Mouse (Mus musculus): ENCODE data around the gene Bad. TPM values are rescaled to one million over a fixed set of nuclear protein-coding genes. Genes with fewer than 3 reads are reported as not detected.
"Not testable (repeated sequence)": the region's sequence is repeated elsewhere in the genome, so short reads cannot be mapped to it uniquely, and the experiment has no call there.

Gene Bad
- total RNA-seq, 4 experiments from 2014 or later = 49.9 to 63.1 (median 56.6) TPM

- DNase-seq = peak; percentile 65
These were observed 45.6 kb downstream of the Bad start, which contains the start of gene Vegfb for GRCm38 (mm10) chr19:6987061-6987903. Gene Vegfb, minus strand, starts transcription at chr19:6987651.

DNA sequence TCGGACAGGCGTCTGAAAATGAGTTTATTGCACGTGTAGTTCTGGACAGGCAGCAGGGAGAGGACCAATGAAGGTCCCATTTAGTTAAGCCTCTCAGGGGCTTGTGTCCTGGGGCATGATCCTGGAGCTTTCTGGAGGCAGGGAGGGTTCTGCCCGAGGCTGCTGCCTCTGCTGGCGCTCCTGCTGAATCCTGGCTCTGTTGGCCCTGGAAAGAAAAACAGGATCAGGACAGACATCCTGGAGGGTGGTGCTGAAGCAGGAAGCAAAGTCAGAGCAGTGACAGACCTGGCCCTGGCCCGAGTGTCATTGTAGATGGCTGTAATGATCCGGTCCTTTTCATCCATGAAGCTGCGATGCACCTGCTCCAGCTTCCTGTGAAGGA lies 46.2 kb downstream of the Bad start:
- DNase-seq = no peak

GRCm38 (mm10) chr19:6989251-6989650 lies 47.6 kb downstream of the Bad start:
- peak; percentile 18 for DNase-seq

- no peak for DNase-seq
These were observed 49.1 kb downstream of the Bad start for GRCm38 (mm10) chr19:6990712-6991111.

DNA sequence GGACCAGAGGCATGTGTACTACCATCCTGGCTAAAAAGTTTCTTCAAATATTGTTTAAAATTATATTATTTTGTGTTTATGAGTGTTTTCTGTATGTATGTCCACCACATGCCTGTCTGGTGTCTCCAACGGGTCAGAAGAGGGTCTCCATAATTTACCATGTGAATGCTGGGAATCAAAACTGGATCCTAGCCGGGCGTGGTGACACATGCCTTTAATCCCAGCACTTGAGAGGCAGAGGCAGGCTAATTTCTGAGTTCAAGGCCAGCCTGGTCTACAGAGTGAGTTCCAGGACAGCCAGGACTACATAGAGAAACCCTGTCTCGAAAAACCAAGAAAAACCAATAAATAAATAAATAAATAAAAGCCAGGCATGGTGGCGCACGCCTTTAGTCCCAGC lies 49.5 kb downstream of the Bad start:
- not testable (repeated sequence) for DNase-seq

DNA sequence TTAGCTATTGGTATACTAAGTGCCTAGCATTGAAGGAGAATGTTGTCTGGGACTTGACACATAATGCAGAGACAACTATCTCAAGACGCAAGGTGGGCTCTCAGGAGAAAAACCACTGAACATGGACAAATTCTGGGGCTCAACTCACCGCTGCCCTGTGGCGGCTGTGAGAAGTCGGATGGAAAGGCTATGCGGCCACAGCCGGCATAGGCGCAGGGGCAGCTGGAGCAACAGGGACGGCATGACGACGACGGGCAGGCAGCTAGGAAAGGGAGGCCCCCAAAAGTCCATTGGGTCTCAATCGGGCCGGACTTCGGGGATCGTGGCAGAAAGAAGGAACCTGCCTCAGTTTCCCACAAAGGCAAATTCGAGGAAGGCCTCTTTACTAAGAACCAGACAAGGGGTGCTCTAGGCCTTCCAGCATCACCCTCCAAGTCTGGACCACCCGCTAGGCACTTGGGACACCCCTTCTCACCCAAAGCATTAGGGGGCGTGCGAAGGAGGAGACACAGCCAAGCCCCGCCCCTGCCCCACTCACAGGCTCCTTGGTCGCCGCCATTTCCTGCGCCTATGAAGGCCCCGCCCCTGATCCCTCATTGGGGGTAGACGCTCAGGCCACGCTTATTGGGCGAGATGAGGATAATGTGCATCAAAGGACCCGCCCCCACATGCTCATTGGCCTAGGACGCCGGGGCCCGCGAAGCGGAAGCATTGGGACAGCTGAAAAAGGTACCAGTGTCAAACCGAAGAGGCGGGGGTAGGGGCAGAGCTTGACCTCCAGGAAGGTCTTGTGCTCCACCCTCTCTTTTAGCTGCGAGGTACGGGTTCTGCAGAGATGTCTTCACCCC lies 50.6 kb downstream of the Bad start, which contains the start of gene Dnajc4:
Gene Dnajc4, minus strand, starts transcription at position 562 of the 848 bp plus-strand sequence.
- DNase-seq = peak; percentile 97

DNA sequence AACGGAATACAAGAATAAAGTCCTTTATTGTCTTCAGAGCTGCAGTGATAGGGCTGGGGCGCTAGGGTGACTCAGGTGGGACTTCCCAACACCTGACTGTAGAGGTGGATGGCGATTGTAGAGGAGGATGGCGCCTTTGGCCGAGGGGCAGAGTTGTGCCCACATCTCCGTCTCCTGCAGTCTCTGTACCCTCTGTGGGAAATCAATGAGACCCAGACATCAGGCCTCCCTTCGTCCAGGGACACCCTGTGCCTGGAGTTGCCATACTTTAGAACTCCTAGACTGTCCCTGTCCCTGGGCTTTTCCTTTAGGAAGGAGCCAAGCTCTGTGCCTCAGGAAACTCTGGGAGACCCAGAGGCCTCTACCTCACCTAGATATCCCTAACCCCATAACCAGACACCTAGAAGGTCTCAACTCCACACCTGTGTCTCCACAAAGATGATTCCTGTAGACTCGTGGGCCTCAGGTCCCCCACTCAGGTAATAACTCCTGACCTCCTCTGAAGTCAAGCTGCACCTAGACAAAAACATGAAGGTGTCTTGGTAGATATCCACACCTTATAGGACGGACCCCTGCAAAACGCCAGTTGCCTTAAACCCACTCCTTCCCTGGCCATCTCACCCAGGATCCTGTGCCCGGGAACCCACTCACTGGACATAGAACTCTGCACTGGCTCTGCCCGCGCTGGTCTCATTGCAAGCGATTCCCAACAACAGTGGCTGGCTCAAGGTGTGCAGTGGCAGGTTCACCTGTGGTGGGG lies 51.5 kb downstream of the Bad start:
- DNase-seq = no peak

GRCm38 (mm10) chr19:6994002-6994401 lies 52.3 kb downstream of the Bad start:
- no peak for DNase-seq

DNA sequence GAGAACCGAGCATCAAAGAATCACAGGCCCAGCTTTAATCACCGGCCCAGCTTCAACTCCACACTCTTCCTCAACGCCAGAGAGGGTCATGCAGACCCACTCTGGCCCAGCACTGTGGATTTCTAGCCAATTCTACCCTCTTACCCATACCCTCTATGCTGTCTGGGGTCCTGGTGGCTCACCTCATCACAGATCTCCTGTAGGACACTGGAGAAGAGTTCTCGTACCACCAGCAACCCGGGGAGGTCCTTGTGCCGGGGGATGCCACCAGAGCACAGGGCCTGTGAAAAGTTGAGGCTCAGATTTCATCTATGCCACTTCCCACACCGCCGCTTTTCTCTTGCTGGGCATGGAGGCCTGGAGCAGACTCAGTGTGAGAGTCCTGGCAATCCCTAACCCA lies 52.8 kb downstream of the Bad start:
- DNase-seq = peak; percentile 0

DNA sequence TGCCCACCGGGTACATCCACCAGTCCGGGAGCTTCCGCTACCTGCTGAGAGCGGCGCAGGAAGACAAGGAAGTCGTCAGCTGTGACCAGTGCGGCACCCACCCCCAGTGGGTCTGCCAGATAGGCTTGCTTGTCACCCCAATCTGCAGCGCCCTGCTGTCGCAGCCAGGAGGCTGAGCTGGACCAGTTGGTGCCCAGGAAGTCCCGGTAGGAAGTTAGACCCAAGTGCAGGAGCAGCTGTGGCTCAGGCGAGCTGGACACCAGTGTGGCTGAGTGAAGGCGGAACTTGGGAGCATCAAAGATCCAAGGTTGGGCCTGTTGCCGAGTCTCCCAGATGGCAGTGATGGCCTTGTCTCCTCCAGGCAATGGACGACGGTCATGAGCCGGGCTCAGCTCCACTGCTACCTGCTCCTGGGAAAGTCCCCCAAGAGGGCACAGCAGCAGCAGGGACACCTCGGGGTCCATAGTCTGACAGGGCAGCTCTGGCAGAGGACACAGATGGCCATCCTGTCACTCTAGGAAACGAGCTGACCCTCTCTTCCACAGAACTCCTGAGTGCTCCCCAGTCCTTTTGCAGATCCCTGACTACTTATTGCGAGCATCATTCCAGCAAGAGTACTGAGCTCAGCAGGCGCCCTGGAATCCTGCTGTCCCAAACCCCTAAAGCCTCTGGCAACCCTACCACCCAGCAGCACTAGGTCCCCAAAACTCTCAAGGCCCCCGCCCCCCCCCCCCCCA lies 53.8 kb downstream of the Bad start:
- DNase-seq = peak; percentile 44

DNA sequence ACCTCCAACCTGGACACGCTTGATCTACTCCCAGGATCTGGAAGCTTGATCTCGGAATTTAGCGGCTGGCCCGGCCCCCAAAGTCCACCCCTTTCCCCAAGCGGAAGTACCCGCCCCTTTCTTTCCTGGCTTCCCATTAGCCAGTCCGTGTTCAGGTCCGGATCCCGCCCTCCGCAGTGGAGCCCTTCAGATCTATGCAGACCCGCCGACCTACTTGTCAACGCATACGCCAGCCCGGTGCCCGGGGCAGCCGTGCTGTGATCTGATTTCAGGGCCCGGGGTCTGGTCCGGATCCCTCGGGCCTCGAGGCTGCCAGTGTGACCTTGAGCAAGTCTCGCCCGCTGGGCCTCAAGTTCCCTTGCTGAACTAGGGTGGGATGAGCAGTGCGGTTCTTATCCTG lies 54.3 kb downstream of the Bad start, which contains the start of the genes Nudt22 and Trpt1:
Gene Nudt22, minus strand, starts transcription at position 112 of the 400 bp plus-strand sequence.
Gene Trpt1, plus strand, starts transcription at position 126 of the 400 bp plus-strand sequence.
- peak; percentile 90 for DNase-seq

GRCm38 (mm10) chr19:6997721-6998290 lies 56.1 kb downstream of the Bad start:
- DNase-seq = no peak

DNA sequence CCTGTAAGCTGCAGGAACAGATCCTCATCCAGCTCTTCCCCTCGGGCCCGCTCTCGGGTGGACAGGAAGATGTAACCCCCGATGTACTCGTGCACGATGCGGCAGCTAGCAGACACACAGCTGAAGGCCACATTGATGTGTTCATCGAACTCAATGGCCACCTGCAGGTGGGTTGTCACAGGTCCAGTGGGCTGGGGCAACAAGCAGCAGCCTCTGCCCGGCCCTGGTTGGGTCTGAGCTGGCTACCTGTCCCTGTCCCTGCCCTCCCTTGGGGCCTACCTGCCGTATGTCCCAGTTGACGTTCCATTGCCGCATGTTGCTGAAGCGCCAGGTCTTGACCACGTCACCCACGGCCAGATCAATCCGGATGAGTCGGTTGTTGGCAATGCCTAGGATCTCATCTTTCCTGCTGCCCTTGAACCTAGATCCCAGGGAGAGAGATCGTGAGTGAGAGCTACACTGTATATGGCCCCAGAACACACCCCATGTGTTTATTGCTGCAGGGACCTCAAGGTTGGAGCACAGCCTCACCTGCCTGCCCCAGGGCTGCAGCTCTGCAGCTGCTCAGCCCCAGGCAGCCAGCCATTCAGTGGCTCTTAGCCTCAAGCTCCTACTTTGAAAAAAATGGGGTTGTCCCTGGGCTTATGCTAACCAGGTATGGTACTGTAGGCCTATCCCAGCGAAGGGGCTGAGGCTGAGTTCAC lies 57.9 kb downstream of the Bad start:
- no peak for DNase-seq

Small RNA genes within 50 kb of the gene (microRNA-seq; reads per million reads assigned to microRNA genes)
- 0.70 to 1.8 reads per million in 2 experiments for gene Mir6990

Other genes starting within 250 kb of the Bad start
- 10 to 100 TPM; 30.2 to 42.5 (median 36.1) TPM for gene Rps6ka4, start 101.2 kb upstream of the Bad start, total RNA-seq (2022)
- 1 to 10 TPM; 1.7 to 3.6 (median 2.4) TPM for gene Ccdc88b, start 83.7 kb upstream of the Bad start, total RNA-seq (2022)
- gene Trmt112, start 32.2 kb upstream of the Bad start, total RNA-seq (2022) = 100 to 1,000 TPM in 2 of 4 experiments, 10 to 100 TPM in 2; 83.2 to 116 (median 99.0) TPM
- 100 to 1,000 TPM; 197 to 273 (median 224) TPM for gene Prdx5, start 31.8 kb upstream of the Bad start, total RNA-seq (2022)
- gene Esrra, start 20.0 kb upstream of the Bad start, total RNA-seq (2022) = 10 to 100 TPM; 38.3 to 45.1 (median 44.1) TPM
- gene Catsperz, start 16.5 kb upstream of the Bad start, total RNA-seq (2022) = not detected
- gene Kcnk4, start 7.3 kb upstream of the Bad start, total RNA-seq (2022) = under 1 TPM in 2 of 4 experiments, not detected in 2; 0.14 to 0.24 TPM
- 10 to 100 TPM; 55.6 to 66.1 (median 63.4) TPM for gene Gpr137, start 619 bp downstream of the Bad start, total RNA-seq (2022)
- gene Ppp1r14b, start 33.1 kb downstream of the Bad start, total RNA-seq (2022) = 100 to 1,000 TPM; 153 to 231 (median 191) TPM
- gene Plcb3, start 34.6 kb downstream of the Bad start, total RNA-seq (2022) = 10 to 100 TPM; 40.1 to 83.9 (median 62.1) TPM
- 100 to 1,000 TPM in 2 of 4 experiments, 10 to 100 TPM in 2; 62.4 to 165 (median 91.8) TPM for gene Fkbp2, start 38.6 kb downstream of the Bad start, total RNA-seq (2022)
- gene Vegfb, start 45.8 kb downstream of the Bad start, total RNA-seq (2022) = 100 to 1,000 TPM in 1 of 4 experiments, 10 to 100 TPM in 3; 86.5 to 119 (median 95.7) TPM
- gene Dnajc4, start 50.7 kb downstream of the Bad start, total RNA-seq (2022) = 10 to 100 TPM; 38.4 to 55.9 (median 43.3) TPM
- 10 to 100 TPM; 36.6 to 56.0 (median 48.7) TPM for gene Nudt22, start 54.3 kb downstream of the Bad start, total RNA-seq (2022)
- 10 to 100 TPM; 11.0 to 18.6 (median 15.0) TPM for gene Trpt1, start 54.3 kb downstream of the Bad start, total RNA-seq (2022)
- 10 to 100 TPM in 2 of 4 experiments, 1 to 10 TPM in 2; 6.4 to 10.8 (median 8.8) TPM for gene Fermt3, start 77.6 kb downstream of the Bad start, total RNA-seq (2022)
- gene Stip1, start 98.1 kb downstream of the Bad start, total RNA-seq (2022) = 100 to 1,000 TPM; 129 to 273 (median 162) TPM
- 10 to 100 TPM; 27.7 to 64.8 (median 40.3) TPM for gene Macrod1, start 114.9 kb downstream of the Bad start, total RNA-seq (2022)
- 10 to 100 TPM in 2 of 4 experiments, 1 to 10 TPM in 2; 2.9 to 27.5 (median 14.8) TPM for gene Flrt1, start 163.9 kb downstream of the Bad start, total RNA-seq (2022)